Mouse (Mus musculus) hindbrain, embryonic 11.5 days (tissue): ENCODE results near the gene Rcvrn. TPM values are rescaled to one million over a fixed set of nuclear protein-coding genes. Genes with fewer than 3 reads are reported as not detected.

Experiments
- ATAC-seq: fragments of 200-750 bp; cut with Nextera tagmentation; 2 replicates; pipeline ENCODE4 v1.8.0; 2017; ENCODE audit warnings: mild to moderate bottlenecking, moderate TSS enrichment, moderate library complexity; ENCODE audit not compliant: low FRiP score
- DNase-seq: peaks from one replicate; pipeline ENCODE4 v3.0.0-alpha.2; 2015; ENCODE audit warnings: low spot score
- H3K27ac ChIP-seq: fragments of 300-500 bp; sonication (generic); 2 replicates; pipeline ENCODE4 v1.5.1; 2014; ENCODE audit warnings: mild to moderate bottlenecking, low read depth, low read length
- H3K27me3 ChIP-seq: fragments of 300-500 bp; sonication (generic); 2 replicates; pipeline ENCODE4 v1.6.1; 2014; ENCODE audit warnings: mild to moderate bottlenecking, low read length, moderate library complexity, mixed read lengths; ENCODE audit not compliant: control insufficient read depth, insufficient read depth
- H3K36me3 ChIP-seq: fragments of 300-500 bp; sonication (generic); 2 replicates; pipeline ENCODE4 v1.6.1; 2014; ENCODE audit warnings: mild to moderate bottlenecking, low read length, moderate library complexity, mixed read lengths; ENCODE audit not compliant: control insufficient read depth, insufficient read depth
- H3K4me1 ChIP-seq: fragments of 300-500 bp; sonication (generic); replicated peaks from 2 replicates; pipeline ENCODE4 v1.6.1; 2014; ENCODE audit warnings: low read length, mixed read lengths; ENCODE audit not compliant: control insufficient read depth, insufficient read depth
- H3K4me2 ChIP-seq: fragments of 300-500 bp; sonication (generic); replicated peaks from 2 replicates; pipeline ENCODE4 v1.6.1; 2014; ENCODE audit warnings: mild to moderate bottlenecking, low read depth, low read length
- H3K4me3 ChIP-seq: fragments of 300-500 bp; sonication (generic); 2 replicates; pipeline ENCODE4 v1.5.1; 2014; ENCODE audit warnings: low read depth, low read length
- H3K9ac ChIP-seq: fragments of 300-500 bp; sonication (generic); 2 replicates; pipeline ENCODE4 v1.6.1; 2014; ENCODE audit warnings: low read depth, low read length
- H3K9me3 ChIP-seq: fragments of 300-500 bp; sonication (generic); 2 replicates; pipeline ENCODE4 v1.6.1; 2016; ENCODE audit warnings: low read length; ENCODE audit not compliant: control insufficient read depth
- WGBS: fragments of 180-500 bp; shearing (Covaris S2); extraction: QIAGEN DNeasy Blood & Tissue Kit; methylation state at CpG from one replicate; pipeline ENCODE4 v1.1.7; 2014; 5-methylcytosine and 5-hydroxymethylcytosine counted together
- polyA plus RNA-seq: library from polyadenylated mRNA; unstranded; fragments of >200 nt; fragmentation: Nextera tagmentation; extraction: Ambion mirVana; gene quantifications from 2 replicates; pipeline ENCODE4 v1.2.1, GENCODE M21; 2014

Gene Rcvrn
- polyA plus RNA-seq, 1 experiment from 2014 or later = not detected

GRCm38 (mm10) chr11:67654514-67654913, 40.6 kb upstream of the Rcvrn start:
- ATAC-seq (no peak), DNase-seq (no peak)
- Histone ChIP-seq H3K4me2 (no peak overlapping the region), H3K9me3 (no peaks in the 10 kb centered on the region), H3K4me3 (no peak overlapping the region), H3K27me3 (no peaks in the 10 kb centered on the region), H3K27ac (no peak overlapping the region), H3K36me3 (no peaks in the 10 kb centered on the region), H3K4me1 (no peaks in the 10 kb centered on the region; the same call in 1 of the 2 replicates), H3K9ac (no peak overlapping the region)
- WGBS = 88% methylated on average over 4 of the region's 4 CpGs

GRCm38 (mm10) chr11:67655236-67655959, 39.7 kb upstream of the Rcvrn start:
- no peaks in the 10 kb centered on the region for H3K36me3 ChIP-seq
- H3K4me1 ChIP-seq = no peaks in the 10 kb centered on the region; the same call in 1 of the 2 replicates
- DNase-seq (no peak), ATAC-seq (no peak)
- H3K9ac ChIP-seq = no peak overlapping the region
- 73% methylated on average over 17 of the region's 17 CpGs for WGBS
- no peak overlapping the region for H3K27ac ChIP-seq
- no peaks in the 10 kb centered on the region for H3K27me3 ChIP-seq
- H3K4me2 ChIP-seq = no peak overlapping the region
- no peaks in the 10 kb centered on the region for H3K9me3 ChIP-seq
- H3K4me3 ChIP-seq = no peak overlapping the region

GRCm38 (mm10) chr11:67656366-67656765, 38.8 kb upstream of the Rcvrn start:
- Histone ChIP-seq H3K36me3 (no peaks in the 10 kb centered on the region), H3K9ac (no peak overlapping the region), H3K4me2 (no peak overlapping the region), H3K4me3 (no peak overlapping the region), H3K4me1 (no peaks in the 10 kb centered on the region; the same call in 1 of the 2 replicates), H3K9me3 (no peaks in the 10 kb centered on the region), H3K27ac (no peak overlapping the region), H3K27me3 (no peaks in the 10 kb centered on the region)
- WGBS = 81% methylated on average over 7 of the region's 7 CpGs
- DNase-seq (no peak), ATAC-seq (no peak)

- no peak overlapping the region for H3K4me3 ChIP-seq
- no peak for DNase-seq
- H3K27ac ChIP-seq = no peak overlapping the region
- 89% methylated on average over 9 of the region's 9 CpGs for WGBS
- ATAC-seq = no peak
- H3K27me3 ChIP-seq = no peaks in the 10 kb centered on the region
- no peaks in the 10 kb centered on the region; the same call in 1 of the 2 replicates for H3K4me1 ChIP-seq
- H3K9ac ChIP-seq = no peak overlapping the region
- no peak overlapping the region for H3K4me2 ChIP-seq
- H3K36me3 ChIP-seq = no peaks in the 10 kb centered on the region
- no peaks in the 10 kb centered on the region for H3K9me3 ChIP-seq
Observed at GRCm38 (mm10) chr11:67656811-67657210, 38.3 kb upstream of the Rcvrn start.

- Histone ChIP-seq H3K27me3 (no peaks in the 10 kb centered on the region), H3K9me3 (no peaks in the 10 kb centered on the region), H3K36me3 (no peaks in the 10 kb centered on the region), H3K9ac (no peak overlapping the region), H3K27ac (no peak overlapping the region), H3K4me3 (no peak overlapping the region), H3K4me1 (no peaks in the 10 kb centered on the region; the same call in 1 of the 2 replicates), H3K4me2 (no peak overlapping the region)
- DNase-seq = peak; percentile 77
- 0 out of 2 replicates have a peak, but pooled peaks have one; percentile 2 for ATAC-seq
- WGBS = 46% methylated on average over 11 of the region's 11 CpGs
Observed at GRCm38 (mm10) chr11:67657685-67658382, 37.3 kb upstream of the Rcvrn start.

- DNase-seq (no peak), ATAC-seq (no peak)
- 92% methylated on average over 8 of the region's 8 CpGs for WGBS
- Histone ChIP-seq H3K4me1 (no peaks in the 10 kb centered on the region), H3K4me3 (no peak overlapping the region), H3K9ac (no peak overlapping the region), H3K27me3 (no peaks in the 10 kb centered on the region), H3K36me3 (no peaks in the 10 kb centered on the region), H3K27ac (no peak overlapping the region), H3K4me2 (no peak overlapping the region), H3K9me3 (no peaks in the 10 kb centered on the region)
Observed at GRCm38 (mm10) chr11:67661465-67661864, 33.7 kb upstream of the Rcvrn start.

- no peak overlapping the region for H3K9ac ChIP-seq
- no peak overlapping the region for H3K4me2 ChIP-seq
- no peak overlapping the region for H3K27ac ChIP-seq
- no peaks in the 10 kb centered on the region for H3K27me3 ChIP-seq
- 92% methylated on average over 4 of the region's 4 CpGs for WGBS
- DNase-seq (no peak), ATAC-seq (no peak)
- H3K36me3 ChIP-seq = no peaks in the 10 kb centered on the region
- H3K4me3 ChIP-seq = no peak overlapping the region
- H3K9me3 ChIP-seq = no peaks in the 10 kb centered on the region
- no peaks in the 10 kb centered on the region for H3K4me1 ChIP-seq
Observed at GRCm38 (mm10) chr11:67663437-67663836, 31.7 kb upstream of the Rcvrn start.

GRCm38 (mm10) chr11:67664261-67664660, 30.9 kb upstream of the Rcvrn start:
- no peaks in the 10 kb centered on the region for H3K4me1 ChIP-seq
- no peak overlapping the region for H3K9ac ChIP-seq
- no peaks in the 10 kb centered on the region for H3K27me3 ChIP-seq
- WGBS = 85% methylated on average over 3 of the region's 3 CpGs
- H3K4me2 ChIP-seq = no peak overlapping the region
- H3K9me3 ChIP-seq = no peaks in the 10 kb centered on the region
- DNase-seq = no peak
- H3K36me3 ChIP-seq = no peaks in the 10 kb centered on the region
- no peak overlapping the region for H3K4me3 ChIP-seq
- ATAC-seq = no peak
- no peak overlapping the region for H3K27ac ChIP-seq

GRCm38 (mm10) chr11:67664918-67665317, 30.2 kb upstream of the Rcvrn start:
- Histone ChIP-seq H3K36me3 (no peaks in the 10 kb centered on the region), H3K9ac (no peak overlapping the region), H3K9me3 (no peaks in the 10 kb centered on the region), H3K4me2 (no peak overlapping the region), H3K27ac (no peak overlapping the region), H3K4me1 (no peaks in the 10 kb centered on the region), H3K4me3 (no peak overlapping the region), H3K27me3 (no peaks in the 10 kb centered on the region)
- 86% methylated on average over 6 of the region's 6 CpGs for WGBS
- DNase-seq (no peak), ATAC-seq (no peak)
